Mouse (Mus musculus) kidney, postnatal 25 days (tissue): ENCODE data around the gene Pak2.

Source experiments
- DNase-seq, 2 experiments: peaks; one replicate each; pipeline ENCODE4 v3.0.0; 2021; ENCODE audit warnings: mixed read lengths in 2 of 2

Pak2 gene

DNA sequence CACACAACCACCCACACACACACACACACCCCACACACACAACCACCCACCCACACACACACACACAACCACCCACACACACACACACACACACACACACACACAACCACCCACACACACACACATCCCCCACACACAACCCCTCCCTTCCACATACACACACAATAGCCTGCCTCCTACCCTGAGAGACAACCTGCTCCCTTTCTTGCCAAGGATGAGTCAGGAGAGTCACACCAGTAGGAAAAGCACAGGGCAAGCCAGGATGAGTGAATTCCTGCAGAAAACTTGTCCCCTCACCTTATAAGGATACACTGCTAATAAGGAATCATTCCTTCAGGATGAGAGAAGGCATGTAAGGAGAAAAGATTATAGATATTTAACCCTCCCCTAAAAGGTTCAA lies 85.2 kb downstream of the Pak2 start:
- DNase-seq = no peak

DNA sequence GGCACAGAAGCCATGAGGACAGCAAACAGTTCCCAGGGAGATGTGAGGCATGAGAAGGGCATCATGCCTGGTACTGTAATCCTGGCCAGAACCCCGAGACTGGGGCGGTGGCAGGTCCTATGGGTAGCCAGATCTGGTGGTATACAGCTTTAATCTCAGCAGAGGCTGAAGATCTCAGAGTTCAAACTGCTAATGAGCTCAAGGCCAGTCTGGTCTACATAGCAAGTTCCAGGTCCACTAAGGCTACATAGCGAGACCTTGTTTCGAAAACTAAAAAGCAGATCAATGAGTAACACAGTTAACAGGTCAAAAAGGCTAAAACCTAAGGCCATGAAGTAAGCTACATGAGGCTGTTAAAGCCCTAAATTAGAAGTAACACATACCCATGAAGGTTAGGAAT lies 85.9 kb downstream of the Pak2 start:
- DNase-seq = no peak

GRCm38 (mm10) chr16:31992039-31992438 lies 87.1 kb downstream of the Pak2 start:
- no peak for DNase-seq

GRCm38 (mm10) chr16:31980946-31981345 lies 98.2 kb downstream of the Pak2 start:
- DNase-seq = no peak

DNA sequence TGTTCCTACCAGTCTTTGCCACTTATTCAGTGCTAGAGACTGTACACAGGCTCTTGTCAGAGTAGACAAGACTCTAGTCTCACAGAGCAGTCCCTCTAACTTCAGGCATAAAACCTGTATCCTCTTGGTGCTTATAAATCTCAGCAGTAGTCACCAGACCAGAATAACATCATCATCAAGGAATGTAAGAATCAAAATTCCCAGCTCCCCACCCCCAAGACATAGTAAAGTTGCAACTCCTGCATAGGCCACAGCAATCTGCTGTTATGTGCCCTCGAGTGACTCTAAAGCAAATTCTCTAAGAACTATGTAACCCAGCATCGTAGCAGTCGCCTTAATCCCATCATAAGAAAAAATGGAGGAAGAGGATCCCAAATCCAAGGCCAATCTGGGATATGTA lies 99.6 kb downstream of the Pak2 start:
- no peak for DNase-seq

DNA sequence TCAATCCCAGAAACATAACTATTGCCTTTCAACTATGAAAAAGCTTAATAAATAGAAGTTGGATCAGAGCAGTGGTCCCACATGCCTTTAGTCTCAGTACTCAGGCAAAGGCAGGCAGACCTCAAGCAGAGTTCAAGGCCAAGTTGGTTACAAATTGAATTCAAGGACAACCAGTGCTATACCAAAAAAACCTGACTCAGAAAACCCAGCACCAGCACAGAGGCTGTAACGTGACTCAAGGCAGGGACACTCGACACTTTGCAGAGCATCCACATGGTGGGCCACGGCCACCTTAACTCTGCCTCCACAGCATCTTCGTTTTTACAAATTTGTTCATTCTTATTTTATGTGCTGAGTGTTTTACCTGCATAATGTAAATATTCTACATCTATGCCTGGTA lies 103.9 kb downstream of the Pak2 start:
- DNase-seq = no peak
